Mouse (Mus musculus): ENCODE measurements around the gene Lrrc32.

Gene Lrrc32

DNA sequence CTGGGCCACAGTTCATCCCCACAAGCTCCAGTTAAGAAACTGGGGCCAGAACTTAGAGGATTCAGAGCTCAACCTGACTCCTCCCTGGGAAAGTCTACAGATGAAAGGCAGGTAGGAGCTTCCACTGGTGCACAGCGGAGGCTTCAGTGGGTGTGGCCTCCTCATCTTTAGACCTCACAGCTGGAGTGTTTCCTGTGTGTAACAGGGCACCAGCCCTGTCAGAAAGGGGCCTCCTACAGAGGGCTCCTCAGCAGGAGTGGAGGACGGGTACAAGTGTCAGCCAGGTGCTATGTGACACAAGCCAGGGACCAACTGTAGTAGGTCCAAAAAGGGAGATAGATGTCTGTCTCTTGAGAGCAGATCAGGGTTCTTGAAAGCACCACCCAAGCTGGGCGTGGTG lies 24.2 kb downstream of the Lrrc32 start:
- DNase-seq: no peak

DNA sequence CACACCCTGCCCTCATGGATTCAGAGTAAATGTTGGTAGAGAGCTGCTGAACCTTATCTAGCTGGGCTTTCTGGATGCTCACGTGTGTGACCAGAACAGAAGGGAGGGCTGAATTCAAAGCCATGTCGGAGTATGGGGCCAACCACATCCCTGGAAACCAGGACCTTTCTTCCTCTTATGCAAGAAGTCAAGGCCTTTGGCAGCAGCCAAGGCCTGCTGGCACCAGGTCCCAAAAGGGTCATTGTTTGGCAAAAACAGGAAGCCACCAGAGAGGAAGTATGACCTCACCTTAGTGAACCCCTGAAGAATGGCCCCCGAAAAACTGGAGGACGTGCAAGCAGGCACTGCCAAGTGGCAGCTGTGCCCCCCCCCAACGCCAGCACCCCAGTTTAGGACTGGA lies 33.5 kb downstream of the Lrrc32 start:
- DNase-seq: peak; percentile 58 to 82

DNA sequence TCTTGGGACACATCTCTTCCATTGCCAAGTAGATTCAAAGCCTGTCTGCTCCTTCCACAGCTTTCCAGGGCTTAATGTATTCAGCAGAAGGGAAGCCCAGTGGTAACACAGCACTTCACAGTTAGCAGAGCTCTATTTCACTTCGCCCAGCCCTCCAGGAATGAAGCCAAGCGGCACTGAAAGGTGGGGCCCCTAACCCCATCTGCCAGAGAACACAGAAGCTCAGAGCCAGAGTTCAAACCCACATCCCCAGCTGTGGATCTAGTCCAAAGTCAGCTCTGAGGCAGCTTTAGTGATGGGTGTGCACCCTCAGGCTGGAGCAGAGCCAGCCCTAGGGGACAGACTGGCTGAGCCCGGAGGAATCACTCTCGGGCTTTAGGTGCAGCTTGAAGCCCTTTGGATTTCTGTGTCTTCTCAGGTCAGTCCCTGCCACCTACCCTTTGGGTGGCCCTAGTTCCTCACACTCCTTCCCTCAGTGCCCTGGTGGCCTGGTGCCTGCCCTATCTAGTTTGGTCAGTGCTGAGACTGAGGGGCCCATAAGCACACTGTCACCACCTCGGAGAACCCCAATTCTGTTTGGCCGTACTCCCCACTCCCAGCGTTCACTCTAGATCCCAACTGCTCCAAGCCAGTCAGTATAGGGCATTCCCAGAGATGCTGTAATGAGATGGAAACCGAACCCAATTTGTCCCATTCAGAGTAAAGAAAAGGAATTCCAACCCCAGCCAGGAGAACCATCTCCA lies 34.2 kb downstream of the Lrrc32 start:
- DNase-seq: peak; percentile 63 to 85

DNA sequence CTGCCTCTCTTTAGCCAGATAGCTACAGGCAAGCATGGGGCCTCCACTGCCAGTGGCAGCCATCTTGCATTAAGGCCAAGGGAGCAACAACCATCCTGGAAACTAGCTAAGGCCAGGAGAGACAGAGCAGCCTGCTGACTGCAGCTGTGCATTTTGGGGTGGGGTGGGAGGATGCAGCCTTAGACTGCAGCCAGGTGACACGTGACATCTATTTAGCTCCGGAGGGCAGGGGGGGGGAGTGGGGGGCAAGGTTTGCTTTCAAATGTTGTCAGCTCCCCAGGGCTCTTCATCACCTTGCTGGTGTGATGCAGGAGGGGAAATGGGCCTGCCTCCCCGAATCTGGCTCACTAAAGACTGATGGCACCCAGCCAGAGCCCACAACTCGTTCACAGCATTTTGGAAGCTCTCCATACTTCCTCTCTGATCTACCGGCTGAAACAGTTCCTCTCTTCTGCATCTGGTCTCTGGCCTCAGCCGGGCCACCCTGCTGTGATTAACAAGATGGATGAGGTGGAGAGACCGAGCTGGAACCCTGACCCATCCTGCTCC lies 34.8 kb downstream of the Lrrc32 start:
- peak; percentile 71 to 75 for DNase-seq

DNA sequence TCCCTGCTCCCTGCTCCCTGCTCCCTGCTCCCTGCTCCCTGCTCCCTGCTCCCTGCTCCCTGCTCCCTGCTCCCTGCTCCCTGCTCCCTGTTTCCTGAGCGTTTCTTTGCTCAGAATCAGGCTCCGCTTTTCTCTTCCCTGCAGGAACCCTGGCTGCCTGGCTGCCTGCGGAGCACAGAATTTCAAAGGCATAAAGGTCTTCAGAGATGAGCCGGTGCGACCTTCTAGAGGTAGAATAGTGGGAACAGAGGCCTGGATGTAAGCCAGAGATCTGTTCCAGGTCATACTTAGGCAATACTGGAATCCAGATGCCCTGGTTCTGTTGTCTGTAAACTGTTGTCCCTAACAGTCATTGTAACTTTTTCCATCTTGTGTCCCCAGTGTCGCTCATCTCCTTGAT lies 35.3 kb downstream of the Lrrc32 start:
- DNase-seq: no peak

DNA sequence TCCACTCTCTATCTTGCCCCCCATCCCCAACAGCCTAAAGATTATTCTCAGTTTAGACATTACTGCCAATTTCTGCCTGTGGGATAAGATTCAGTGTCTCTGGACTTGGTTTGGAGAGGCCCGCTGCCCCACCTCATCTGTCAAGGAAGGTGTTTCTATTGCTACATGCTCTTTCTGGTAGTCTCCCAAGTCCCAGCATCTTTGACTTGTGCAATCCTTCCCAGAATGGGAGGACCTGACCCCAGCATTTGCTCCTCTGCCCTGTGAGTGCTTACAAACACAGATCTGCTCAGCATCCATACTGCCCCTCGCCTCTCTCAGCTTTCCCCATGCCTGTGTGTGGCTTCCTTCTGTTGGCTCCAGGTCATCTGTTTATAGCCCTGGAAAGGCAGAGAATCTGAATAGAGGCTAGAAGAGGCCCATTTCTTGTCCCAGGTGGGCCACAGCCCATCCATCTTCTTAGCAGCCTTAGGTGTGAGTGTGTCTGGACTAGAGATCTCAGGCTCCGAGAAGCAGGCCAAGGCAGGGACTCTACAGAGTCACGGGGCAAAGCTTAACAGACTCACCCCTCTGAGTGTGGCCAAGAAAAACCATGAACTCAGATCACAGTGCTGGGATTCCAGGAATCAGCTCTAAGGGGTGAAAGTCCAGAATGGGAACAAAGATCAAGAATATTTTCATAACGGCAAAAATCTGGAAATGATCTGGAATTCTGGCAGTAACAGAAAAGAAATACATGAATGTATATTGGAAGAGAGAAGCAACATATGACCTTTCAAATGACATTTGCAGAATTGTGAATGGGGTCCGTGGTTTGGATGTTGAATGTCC lies 36.0 kb downstream of the Lrrc32 start:
- DNase-seq: peak; percentile 34 to 65

DNA sequence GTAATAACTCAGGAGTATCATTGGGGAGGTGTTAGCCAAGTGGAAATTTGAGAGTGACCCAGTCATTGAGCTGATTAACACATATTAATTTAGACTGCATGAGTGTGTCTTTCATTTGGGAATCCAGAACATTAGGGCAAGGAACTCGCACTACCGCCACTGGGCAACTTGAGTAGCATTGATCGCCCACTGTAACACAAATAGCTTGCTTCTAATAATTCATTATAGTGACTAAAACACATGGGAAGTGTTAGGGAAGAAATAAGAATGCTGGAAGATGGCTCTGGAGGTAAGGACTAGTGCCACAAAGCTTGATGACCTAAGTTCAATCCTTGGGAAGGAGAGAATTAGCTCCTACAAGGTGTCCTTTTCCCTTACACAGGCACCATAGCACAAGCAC lies 38.0 kb downstream of the Lrrc32 start:
- DNase-seq: no peak

DNA sequence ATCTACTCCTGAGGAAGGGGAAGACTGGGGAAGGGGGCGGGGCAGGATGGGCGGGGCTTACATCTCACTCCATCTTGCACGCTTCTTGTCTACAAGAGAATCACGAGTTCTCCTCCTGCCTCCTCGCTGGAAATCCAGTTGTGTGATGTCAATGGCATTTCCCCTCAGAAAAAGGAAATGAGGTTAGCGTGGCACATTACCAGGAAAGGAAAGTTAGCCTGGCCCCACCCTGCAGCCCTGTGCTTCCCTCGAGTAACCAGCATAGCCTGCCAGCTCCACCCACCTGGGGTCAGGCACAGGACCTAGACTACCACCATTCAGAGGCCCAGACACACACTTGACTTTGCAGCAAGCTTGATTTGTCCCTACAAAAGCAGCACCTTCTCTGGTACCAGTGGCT lies 42.5 kb downstream of the Lrrc32 start:
- DNase-seq: peak; percentile 45 to 69

DNA sequence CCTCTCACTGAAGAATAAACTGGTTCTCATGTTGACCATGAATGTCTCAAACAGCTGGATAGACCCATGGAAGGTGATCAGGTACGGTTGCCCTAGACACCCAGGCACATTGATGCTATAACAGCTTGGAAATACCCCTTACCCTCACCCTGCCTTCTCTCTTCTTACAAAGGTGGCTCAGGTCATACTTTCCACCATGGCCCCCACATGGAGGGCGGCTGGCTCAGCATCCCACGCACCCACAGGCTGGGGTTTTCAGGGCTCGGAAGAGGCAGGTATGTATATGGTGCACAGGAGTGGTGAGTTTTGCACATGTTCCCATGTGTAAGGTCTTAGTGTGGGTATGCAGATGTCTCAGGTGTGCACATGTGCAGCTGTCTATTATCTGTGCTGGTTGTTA lies 43.9 kb downstream of the Lrrc32 start:
- no peak for DNase-seq

DNA sequence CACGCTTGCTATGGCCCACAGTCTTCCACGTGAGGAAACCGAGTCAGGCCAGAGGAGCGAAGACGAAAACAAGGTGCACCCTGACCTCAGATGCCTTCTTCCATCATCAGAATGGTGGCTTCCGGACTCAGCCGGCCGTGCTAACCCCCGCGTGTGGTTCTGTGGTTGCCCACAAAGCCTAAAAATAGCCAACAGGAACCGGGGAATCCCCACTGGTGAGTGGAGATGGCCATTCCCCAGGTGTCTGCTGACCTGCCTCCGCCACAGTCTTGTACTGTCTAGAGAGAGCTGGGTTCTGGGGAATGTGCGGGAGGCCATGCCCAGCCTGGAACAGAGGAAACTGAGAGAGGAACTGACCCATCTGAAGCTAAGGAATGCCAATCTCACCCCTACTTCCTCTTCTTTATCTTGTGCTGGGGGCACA lies 45.4 kb downstream of the Lrrc32 start:
- no peak for DNase-seq

DNA sequence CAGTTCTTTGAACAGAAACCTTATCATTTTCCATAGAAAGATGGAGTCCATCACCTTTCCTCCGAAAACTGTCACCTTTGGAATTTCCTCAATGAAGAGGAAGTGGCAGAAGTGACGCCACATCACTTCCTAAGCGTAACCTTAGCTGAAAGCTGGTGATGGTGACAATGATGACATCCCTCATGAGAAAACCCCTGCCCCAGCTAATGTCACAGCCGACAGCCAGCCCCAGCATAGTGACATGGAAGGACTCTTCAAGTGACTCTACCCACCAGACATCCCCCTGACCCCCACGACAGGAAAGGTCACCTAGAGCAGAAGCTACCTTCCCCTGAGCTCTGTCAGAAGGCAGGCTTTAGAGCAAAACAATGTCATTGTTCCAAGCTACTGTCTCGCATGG lies 46.1 kb downstream of the Lrrc32 start:
- DNase-seq: no peak

DNA sequence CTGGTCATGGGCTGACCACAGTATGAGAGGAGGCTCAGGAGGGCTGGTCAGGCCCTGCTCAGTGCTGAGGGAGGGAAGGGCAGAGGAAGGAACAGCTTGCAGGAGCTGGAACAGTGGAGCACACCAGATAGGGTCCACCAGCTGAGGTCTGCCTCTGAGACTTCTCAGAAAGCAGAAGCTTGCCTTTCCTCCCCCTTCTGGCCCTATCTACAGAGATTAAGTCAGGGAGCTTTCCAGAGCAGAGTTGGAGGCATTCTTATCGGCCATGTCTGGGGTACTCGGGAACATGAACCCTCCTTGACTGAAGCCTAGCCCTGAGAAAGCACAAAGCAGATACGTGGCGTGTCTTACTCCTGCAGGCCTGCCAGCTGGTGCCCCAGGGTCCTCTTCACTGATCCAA lies 46.8 kb downstream of the Lrrc32 start:
- no peak for DNase-seq

DNA sequence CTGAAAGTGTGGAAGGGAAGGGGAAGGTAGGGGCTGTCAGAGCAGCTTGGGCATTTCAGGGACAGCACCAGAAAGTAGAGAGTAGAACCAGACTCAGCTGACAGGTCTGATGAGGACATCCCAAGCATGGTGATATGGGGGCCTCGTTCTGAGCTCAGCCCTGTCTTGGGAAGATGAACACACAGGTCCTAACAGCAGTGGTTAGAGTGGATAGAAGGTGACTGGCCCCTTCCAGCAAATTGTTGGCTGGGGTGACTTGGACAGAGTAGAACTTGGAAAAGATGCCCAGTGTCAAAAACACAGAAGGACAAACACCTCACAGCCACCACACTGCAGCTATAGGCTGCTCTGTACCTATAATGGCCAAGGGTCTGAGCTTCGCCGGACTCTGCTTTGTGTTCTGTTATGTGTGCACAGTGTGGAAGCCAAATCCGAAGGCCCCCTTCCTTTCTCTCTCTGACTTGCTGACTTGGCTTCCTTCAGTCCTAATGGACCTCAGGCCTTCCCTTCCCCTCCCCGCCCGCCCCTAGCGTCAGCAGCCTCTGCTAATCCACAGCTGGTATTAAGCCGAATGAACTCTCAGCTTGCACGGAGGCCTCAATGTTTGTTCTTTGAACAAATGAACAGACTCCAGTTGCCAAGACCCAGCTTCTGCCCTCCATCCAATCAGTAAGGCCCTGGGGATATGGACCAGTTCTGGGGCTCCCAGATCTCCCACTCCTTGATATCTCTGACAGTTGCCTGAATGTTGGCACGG lies 48.3 kb downstream of the Lrrc32 start:
- DNase-seq: no peak

DNA sequence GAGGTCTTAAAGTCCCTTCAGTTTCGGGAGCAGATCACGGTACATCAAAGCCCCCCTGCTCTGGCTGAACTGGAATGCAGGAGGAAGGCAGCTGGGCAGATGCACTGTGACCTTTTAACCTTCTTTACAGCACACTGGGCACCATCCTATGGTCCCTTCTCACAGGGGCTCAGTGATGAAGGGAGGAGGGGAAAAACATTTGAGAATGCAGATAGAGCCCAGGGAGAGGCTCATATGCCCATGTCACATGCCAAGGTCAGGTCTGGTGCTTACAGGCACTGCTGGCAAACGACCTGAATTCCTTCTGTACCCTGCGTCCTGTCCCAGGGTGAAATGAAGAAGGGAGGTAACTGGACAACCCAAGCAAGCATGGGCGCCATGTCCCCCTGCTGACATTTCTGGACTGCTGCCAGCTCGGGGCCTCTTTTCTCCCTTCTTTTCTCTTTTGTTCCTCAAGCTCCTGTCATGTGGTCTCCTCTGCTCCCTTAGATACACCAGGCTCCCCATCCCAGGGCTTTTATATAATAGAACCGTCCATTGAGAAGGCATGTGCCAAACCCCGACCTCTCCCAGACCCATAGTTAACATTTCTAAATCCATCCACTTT lies 49.0 kb downstream of the Lrrc32 start:
- no peak for DNase-seq

DNA sequence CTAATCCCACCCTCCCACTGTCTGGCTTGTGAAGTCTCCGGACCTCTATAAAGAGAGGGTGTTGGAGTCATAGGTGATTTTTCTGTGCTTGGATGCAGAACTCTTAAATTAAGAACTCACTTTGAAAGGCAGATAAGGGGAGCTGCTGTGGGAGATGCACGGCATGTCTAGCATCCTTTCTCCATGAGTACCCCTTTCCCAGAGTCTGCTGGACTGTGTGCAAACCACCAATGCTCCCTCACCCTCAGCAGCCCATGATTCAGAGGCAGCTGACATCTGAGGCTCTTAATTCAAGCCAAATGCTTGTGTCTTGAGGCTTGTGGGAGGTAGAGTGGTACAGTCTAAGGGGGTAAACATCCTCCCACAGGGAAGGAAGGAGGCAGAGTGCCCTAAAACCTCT lies 51.8 kb downstream of the Lrrc32 start:
- no peak for DNase-seq

DNA sequence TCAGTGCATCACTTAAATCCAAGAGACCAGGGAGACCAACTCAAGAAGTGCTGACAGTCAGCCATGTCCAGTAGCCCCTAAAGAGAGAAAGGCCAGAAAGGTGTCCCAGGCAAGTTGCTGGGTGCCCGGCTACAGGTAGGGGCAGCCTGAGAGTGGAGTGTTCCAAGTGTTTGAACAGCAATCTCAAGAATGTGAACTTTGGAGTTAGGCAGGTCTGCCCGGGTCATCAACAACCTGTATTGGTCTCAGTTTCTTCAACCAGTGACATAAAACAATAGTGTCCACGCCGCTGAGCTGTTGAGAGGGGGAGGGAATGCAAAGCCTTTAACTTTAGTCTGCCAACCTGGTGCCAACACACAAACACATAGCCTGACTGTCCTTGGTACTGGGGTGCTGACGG lies 52.5 kb downstream of the Lrrc32 start:
- DNase-seq: peak in 1 of 2 experiments; percentile 26

DNA sequence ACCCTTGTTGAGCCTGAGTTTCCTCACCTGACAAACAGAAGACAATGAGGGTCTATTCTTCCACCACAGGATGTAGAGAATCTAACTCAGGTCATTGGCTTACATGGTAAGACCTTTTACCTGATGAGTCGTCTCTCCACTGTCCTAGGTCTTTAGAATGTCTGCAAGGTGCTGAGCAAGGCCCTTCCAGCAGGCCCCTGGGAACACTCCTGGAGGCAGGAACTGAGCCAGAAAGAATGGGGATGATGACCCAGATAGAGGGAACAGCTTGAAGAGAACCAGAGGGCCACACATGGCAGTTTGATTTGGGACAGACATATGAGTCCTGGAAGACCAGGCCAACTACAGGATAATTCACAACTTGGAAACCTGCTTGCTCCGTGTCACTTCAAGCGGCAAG lies 53.2 kb downstream of the Lrrc32 start:
- no peak for DNase-seq

DNA sequence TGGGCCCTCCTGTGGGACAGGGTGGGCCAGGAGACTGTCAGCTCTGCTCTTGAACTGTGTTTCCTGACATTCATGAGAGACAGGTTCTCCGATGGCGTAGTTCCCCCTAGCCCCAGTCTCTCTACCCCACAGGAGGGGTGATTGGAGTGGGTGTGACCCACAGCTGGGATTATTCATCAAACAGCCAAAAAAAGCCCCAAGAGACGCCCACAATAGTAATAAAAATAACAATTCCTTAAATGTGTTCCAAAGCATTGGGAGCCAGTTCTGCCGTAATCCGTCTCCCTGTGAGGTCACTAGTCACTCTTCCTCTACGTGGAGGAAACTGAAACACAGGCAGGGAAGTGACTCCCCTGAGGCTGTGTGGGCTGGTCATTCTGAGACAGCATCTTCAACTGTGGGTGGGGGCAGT lies 53.7 kb downstream of the Lrrc32 start:
- peak; percentile 59 to 74 for DNase-seq

DNA sequence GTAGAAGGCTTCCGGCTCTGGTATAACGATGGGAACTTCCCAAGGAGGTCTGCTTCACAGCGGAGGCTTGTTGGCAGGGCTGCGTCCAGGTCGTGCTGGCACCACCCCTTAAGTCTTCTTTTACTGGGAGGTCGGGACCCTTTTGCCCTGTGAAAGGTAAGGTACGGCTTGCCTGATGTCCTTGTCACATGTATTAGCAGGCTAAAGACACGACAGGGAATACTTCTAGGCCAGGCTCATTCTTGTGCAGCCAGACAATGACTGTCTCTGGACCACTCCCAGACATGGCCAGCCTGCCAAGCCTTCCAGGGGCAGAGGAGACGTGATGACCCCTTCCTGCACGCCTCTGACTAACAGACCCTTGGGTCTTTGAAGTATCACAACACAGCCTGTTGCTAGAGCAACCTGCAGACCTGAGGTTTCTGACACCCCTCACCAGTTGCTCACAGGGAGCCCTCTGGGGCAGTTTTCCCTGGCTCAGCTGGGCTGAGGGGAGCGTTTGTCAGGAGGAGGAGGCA lies 54.8 kb downstream of the Lrrc32 start:
- no peak for DNase-seq

DNA sequence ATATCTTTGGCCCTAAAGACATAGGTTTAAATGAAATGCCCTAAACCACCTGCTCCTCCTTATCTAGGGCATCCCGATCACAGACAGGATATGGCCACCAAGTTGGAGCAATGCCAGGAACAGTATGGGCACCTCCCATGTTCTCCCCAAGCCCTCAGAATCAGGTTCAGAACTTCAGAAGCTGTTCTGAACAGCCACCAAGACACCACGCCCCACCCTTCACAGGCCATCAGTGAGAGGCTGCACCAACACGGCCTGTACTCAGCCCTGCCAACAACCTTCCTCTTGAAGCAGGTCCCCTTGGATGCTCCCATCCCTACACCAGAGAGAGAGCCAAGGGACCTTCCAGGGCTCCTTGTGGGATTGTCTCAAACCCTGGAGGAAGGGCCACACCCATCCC lies 55.5 kb downstream of the Lrrc32 start:
- DNase-seq: no peak

DNA sequence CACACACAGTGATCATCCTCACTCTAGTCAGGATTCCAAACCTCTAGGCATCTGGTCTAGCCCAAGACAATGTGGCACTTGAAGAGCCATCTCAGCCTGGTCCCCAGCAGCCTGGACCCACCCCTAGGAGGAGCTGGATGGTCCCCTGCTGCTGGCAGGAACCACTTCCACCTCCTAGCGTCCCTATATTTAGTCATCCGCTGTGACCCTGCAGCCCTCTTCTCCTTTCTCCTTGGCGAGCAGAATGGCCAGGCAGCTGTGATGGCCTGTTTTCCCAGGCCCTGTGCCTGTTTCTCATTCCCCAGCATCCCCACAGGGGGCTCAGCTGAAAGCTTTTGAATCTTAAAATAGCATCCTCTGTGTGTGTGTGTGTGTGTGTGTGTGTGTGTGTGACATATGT lies 59.8 kb downstream of the Lrrc32 start:
- DNase-seq: no peak

DNA sequence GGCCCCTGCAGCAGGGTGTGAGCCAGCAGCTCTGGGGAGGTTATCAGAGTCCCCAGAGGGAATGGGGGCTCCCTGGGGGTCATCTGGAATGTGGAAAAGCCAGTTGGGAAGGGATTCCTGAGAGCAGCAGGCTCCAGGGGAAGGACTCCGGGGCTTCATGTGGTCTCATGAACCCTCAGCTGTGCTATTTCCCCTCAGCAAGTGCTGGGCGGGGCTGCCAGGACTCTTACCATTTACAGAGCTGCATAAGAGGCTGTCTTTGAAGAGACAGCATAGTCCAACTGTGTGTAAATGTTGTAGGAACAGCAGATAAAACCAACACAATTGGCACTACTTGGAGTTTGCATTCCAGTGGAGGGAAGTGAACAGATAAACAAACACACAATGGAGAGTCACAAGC lies 61.5 kb downstream of the Lrrc32 start:
- peak in 1 of 2 experiments; percentile 24 for DNase-seq

DNA sequence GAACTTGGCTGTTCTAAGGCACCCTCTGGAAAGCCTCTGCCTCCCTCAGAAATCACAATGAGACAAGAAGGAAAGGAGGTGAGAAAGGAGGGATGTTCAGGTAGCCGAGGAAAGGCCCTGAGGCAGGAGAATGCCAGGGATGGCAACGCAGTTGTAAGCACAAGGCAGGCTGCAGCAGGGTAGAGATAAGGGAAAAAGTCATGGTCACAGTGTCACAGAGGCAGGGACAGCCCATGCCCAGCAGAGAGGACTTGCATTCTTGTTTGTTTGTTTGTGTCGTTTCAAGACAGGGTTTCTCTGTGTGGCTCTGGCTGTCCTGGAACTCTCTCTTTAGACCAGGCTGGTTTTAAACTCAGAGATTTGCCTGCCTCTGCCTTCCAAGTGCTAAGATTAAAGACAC lies 62.0 kb downstream of the Lrrc32 start:
- DNase-seq: no peak

Measured in kidney, postnatal 25 days (tissue).